Mouse (Mus musculus) forebrain, embryonic 13.5 days (tissue): ENCODE data around the gene Wdr41. TPM values are rescaled to one million over a fixed set of nuclear protein-coding genes. Genes with fewer than 3 reads are reported as not detected.

Experiments
- polyA plus RNA-seq: library from polyadenylated mRNA; unstranded; fragments of >200 nt; fragmentation: Nextera tagmentation; extraction: Ambion mirVana; gene quantifications from 2 replicates; pipeline ENCODE4 v1.2.1, GENCODE M21; 2015

The Wdr41 gene
- polyA plus RNA-seq, 1 experiment from 2014 or later: 19.3 TPM

Other genes with a start within 250 kb of the Wdr41 start
- gene Tbca, start 187.4 kb upstream of the Wdr41 start, polyA plus RNA-seq: 280 and 307 TPM in 2 replicates
- 3.7 and 10.3 TPM in 2 replicates for gene Otp, start 100.7 kb upstream of the Wdr41 start, polyA plus RNA-seq